Mouse (Mus musculus) forebrain, embryonic 11.5 days (tissue): ENCODE measurements around the gene Prkd3. TPM values are rescaled to one million over a fixed set of nuclear protein-coding genes. Genes with fewer than 3 reads are reported as not detected.
A peak's percentile ranks its signal among the peaks of the same experiment; 100 is the strongest.

Experiments used
- ATAC-seq: fragments of 200-750 bp; cut with Nextera tagmentation; replicated peaks from 2 replicates; pipeline ENCODE4 v1.8.0; 2017; ENCODE audit warnings: moderate TSS enrichment; ENCODE audit not compliant: low FRiP score
- DNase-seq: peaks from one replicate; pipeline ENCODE4 v3.0.0-alpha.2; 2017; ENCODE audit warnings: low spot score
- H3K27ac ChIP-seq: fragments of 300-500 bp; sonication (generic); 2 replicates; pipeline ENCODE4 v1.5.1; 2014; ENCODE audit warnings: low read depth, low read length
- H3K27me3 ChIP-seq: fragments of 300-500 bp; sonication (generic); 2 replicates; pipeline ENCODE4 v1.6.1; 2014; ENCODE audit warnings: mild to moderate bottlenecking, low read length, mixed read lengths; ENCODE audit not compliant: control insufficient read depth, insufficient read depth
- H3K36me3 ChIP-seq: fragments of 300-500 bp; sonication (generic); 2 replicates; pipeline ENCODE4 v1.6.1; 2014; ENCODE audit warnings: mild to moderate bottlenecking, low read length, moderate library complexity, mixed read lengths; ENCODE audit not compliant: control insufficient read depth, insufficient read depth
- H3K4me1 ChIP-seq: fragments of 300-500 bp; sonication (generic); replicated peaks from 2 replicates; pipeline ENCODE4 v1.6.1; 2014; ENCODE audit warnings: low read length, mixed read lengths; ENCODE audit not compliant: control insufficient read depth, insufficient read depth
- H3K4me2 ChIP-seq: fragments of 300-500 bp; sonication (generic); 2 replicates; pipeline ENCODE4 v1.6.1; 2014; ENCODE audit warnings: low read depth, mild to moderate bottlenecking, low read length, moderate library complexity, mixed read lengths; ENCODE audit not compliant: severe bottlenecking
- H3K4me3 ChIP-seq: fragments of 300-500 bp; sonication (generic); 2 replicates; pipeline ENCODE4 v1.5.1; 2014; ENCODE audit warnings: low read depth, low read length
- H3K9ac ChIP-seq: fragments of 300-500 bp; sonication (generic); 2 replicates; pipeline ENCODE4 v1.6.1; 2014; ENCODE audit warnings: low read length
- H3K9me3 ChIP-seq: fragments of 300-500 bp; sonication (generic); 2 replicates; pipeline ENCODE4 v1.6.1; 2016; ENCODE audit warnings: low read length, mixed read lengths; ENCODE audit not compliant: control insufficient read depth
- WGBS: fragments of 180-500 bp; shearing (Covaris S2); extraction: QIAGEN DNeasy Blood & Tissue Kit; methylation state at CpG from one replicate; pipeline ENCODE4 v1.1.7; 2014; 5-methylcytosine and 5-hydroxymethylcytosine counted together
- polyA plus RNA-seq: library from polyadenylated mRNA; unstranded; fragments of >200 nt; fragmentation: Nextera tagmentation; extraction: Ambion mirVana; gene quantifications from 2 replicates; pipeline ENCODE4 v1.2.1, GENCODE M21; 2014

The Prkd3 gene
- polyA plus RNA-seq, 1 experiment from 2014 or later, result 60.5 TPM

GRCm38 (mm10) chr17:79051606-79052005 is 31.0 kb upstream of the Prkd3 start, which contains the start of gene Qpct:
Qpct (plus strand) TSS chr17:79051906.
- Histone ChIP-seq H3K4me1 (no peaks in the 10 kb centered on the region), H3K4me2 (peak within 1 kb of the TSS; percentile 94), H3K9me3 (no peaks in the 10 kb centered on the region), H3K27ac (no peak within 1 kb of the TSS), H3K9ac (peak within 1 kb of the TSS; percentile 59), H3K27me3 (peaks cover 2% of the 10 kb centered on the region), H3K36me3 (no peaks in the 10 kb centered on the region), H3K4me3 (peak within 1 kb of the TSS; percentile 57)
- WGBS, result 63% methylated on average over 4 of the region's 4 CpGs
- ATAC-seq, result no peak
- no peak for DNase-seq

GRCm38 (mm10) chr17:79043705-79044104 is 23.1 kb upstream of the Prkd3 start:
- Histone ChIP-seq H3K4me1 (no peaks in the 10 kb centered on the region), H3K9ac (no peak overlapping the region), H3K4me2 (no peak overlapping the region), H3K27me3 (no peaks in the 10 kb centered on the region), H3K4me3 (no peak overlapping the region), H3K9me3 (no peaks in the 10 kb centered on the region), H3K27ac (no peak overlapping the region), H3K36me3 (no peaks in the 10 kb centered on the region)
- 91% methylated on average over 2 of the region's 2 CpGs for WGBS
- DNase-seq (no peak), ATAC-seq (no peak)

GRCm38 (mm10) chr17:79039660-79040059 is 19.0 kb upstream of the Prkd3 start:
- Histone ChIP-seq H3K4me3 (no peak overlapping the region), H3K9ac (no peak overlapping the region), H3K27ac (no peak overlapping the region), H3K27me3 (no peaks in the 10 kb centered on the region), H3K4me1 (no peaks in the 10 kb centered on the region), H3K9me3 (no peaks in the 10 kb centered on the region), H3K4me2 (no peak overlapping the region), H3K36me3 (no peaks in the 10 kb centered on the region)
- ATAC-seq (no peak), DNase-seq (no peak)

GRCm38 (mm10) chr17:79032782-79033181 is 12.2 kb upstream of the Prkd3 start:
- no peaks in the 10 kb centered on the region for H3K4me1 ChIP-seq
- no peak for ATAC-seq

GRCm38 (mm10) chr17:79031569-79031968 is 11.0 kb upstream of the Prkd3 start:
- no peaks in the 10 kb centered on the region for H3K27me3 ChIP-seq
- H3K36me3 ChIP-seq, result no peaks in the 10 kb centered on the region
- no peak overlapping the region for H3K4me3 ChIP-seq
- no peak for ATAC-seq
- no peak overlapping the region for H3K27ac ChIP-seq
- H3K4me1 ChIP-seq, result no peaks in the 10 kb centered on the region
- WGBS, result 80% methylated on average over 5 of the region's 5 CpGs
- no peak overlapping the region for H3K4me2 ChIP-seq
- DNase-seq, result no peak
- H3K9ac ChIP-seq, result no peak overlapping the region
- no peaks in the 10 kb centered on the region for H3K9me3 ChIP-seq

More at GRCm38 (mm10) chr17:79032782-79033181, 12.2 kb upstream of the Prkd3 start:
- Histone ChIP-seq H3K27me3 (no peaks in the 10 kb centered on the region), H3K36me3 (no peaks in the 10 kb centered on the region), H3K4me2 (no peak overlapping the region), H3K27ac (no peak overlapping the region), H3K9me3 (no peaks in the 10 kb centered on the region), H3K9ac (no peak overlapping the region), H3K4me3 (no peak overlapping the region)
- DNase-seq, result no peak
- WGBS, result 88% methylated on average over 4 of the region's 4 CpGs

GRCm38 (mm10) chr17:79029226-79029625 is 8.6 kb upstream of the Prkd3 start:
- Histone ChIP-seq H3K27me3 (no peaks in the 10 kb centered on the region), H3K9me3 (no peaks in the 10 kb centered on the region), H3K27ac (no peak overlapping the region), H3K4me3 (no peak overlapping the region), H3K9ac (no peak overlapping the region), H3K4me2 (no peak overlapping the region), H3K4me1 (no peaks in the 10 kb centered on the region), H3K36me3 (no peaks in the 10 kb centered on the region)
- ATAC-seq (no peak), DNase-seq (no peak)
- WGBS, result 84% methylated on average over 3 of the region's 3 CpGs

- Histone ChIP-seq H3K4me1 (no peaks in the 10 kb centered on the region), H3K9ac (no peak overlapping the region), H3K4me3 (no peak overlapping the region), H3K27ac (no peak overlapping the region), H3K4me2 (no peak overlapping the region), H3K27me3 (peaks cover 4% of the 10 kb centered on the region; the same call in 1 of the 2 replicates), H3K36me3 (no peaks in the 10 kb centered on the region), H3K9me3 (no peaks in the 10 kb centered on the region)
- 82% methylated on average over 4 of the region's 4 CpGs for WGBS
- ATAC-seq (no peak), DNase-seq (no peak)
Measured at GRCm38 (mm10) chr17:79024544-79024943, 3.9 kb upstream of the Prkd3 start.

GRCm38 (mm10) chr17:79022746-79023145 is 2.1 kb upstream of the Prkd3 start:
- Histone ChIP-seq H3K27me3 (peaks cover 4% of the 10 kb centered on the region; the same call in 1 of the 2 replicates), H3K27ac (no peak overlapping the region), H3K4me3 (no peak overlapping the region), H3K36me3 (no peaks in the 10 kb centered on the region), H3K4me2 (no peak overlapping the region), H3K4me1 (peaks cover under 1% of the 10 kb centered on the region; the same call in 1 of the 2 replicates), H3K9ac (no peak overlapping the region), H3K9me3 (no peaks in the 10 kb centered on the region)
- ATAC-seq (no peak), DNase-seq (no peak)
- WGBS, result 65% methylated on average over 3 of the region's 3 CpGs

- H3K9me3 ChIP-seq, result no peaks in the 10 kb centered on the region
- peak overlapping the region; percentile 90 for H3K9ac ChIP-seq
- peak overlapping the region; percentile 74 for H3K4me2 ChIP-seq
- H3K4me1 ChIP-seq, result peaks cover 3% of the 10 kb centered on the region; the same call in 1 of the 2 replicates
- ATAC-seq (no peak), DNase-seq (no peak)
- H3K4me3 ChIP-seq, result peak overlapping the region; percentile 78
- 1% methylated on average over 24 of the region's 24 CpGs for WGBS
- peaks cover 4% of the 10 kb centered on the region; the same call in 1 of the 2 replicates for H3K27me3 ChIP-seq
- no peak overlapping the region; the same call in 1 of the 2 replicates for H3K27ac ChIP-seq
- H3K36me3 ChIP-seq, result no peaks in the 10 kb centered on the region
Measured at GRCm38 (mm10) chr17:79020984-79021335, 344 bp upstream of the Prkd3 start.
